Mouse (Mus musculus): Measurements from ENCODE around the gene Tmem210.

The Tmem210 gene

DNA sequence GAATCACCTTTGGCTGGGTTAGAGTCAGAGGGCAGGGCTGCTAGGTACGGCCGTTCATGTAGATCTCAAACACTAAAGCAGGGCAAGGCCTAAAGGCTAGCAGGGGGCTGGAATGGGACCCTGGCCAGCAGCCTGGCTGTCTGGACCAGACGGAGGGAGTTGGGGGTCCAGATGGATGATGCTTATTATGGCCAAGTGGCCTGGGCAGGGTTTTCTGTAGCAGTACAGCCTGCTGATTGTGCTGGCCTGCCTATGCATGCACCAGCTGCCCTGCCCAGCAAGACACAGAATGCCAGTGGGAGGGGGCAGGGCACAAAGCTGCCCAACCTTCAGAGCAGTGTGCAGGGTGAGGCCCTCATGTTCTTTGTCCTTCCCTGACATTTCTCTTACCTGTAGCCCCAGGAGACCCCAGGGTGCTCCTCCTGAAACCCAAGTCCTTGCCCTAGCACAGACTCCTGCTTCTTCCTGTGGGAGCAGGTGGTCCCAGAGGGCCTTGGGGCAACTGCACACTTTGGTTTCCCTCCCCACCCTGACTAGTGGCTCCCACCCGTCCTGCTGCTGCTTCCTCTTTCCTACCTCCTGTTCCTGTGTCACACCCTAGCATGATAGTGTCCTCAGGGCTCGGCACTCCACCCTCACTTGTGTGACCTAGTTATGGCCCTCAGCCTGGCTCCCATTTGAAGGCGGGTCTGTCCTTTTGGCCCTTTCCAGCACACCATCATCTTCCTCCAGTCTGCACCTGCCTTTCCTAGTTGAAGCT is 21.9 kb upstream of the Tmem210 start:
- DNase-seq (ENCODE audit: low spot score) = no peak

DNA sequence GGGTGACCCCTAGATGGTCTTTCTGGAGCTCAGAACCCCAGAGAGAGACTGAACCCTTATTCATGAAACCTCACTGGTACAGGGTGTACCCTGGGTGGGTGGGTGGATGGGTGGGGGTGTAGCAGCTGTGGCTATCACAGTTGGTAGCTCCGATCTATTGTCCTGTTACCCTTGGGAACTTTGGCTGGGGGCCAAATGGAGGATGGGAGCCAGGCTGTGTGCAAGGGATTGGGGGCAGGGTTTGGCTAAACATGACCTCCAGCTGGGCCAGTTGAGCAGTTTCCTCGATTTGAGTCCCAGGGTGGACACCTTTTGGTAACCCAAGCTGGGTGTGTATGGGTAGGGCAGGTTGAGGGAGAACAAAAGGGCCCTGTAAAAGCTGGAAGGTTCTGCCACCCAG is 21.2 kb upstream of the Tmem210 start:
- no peak for DNase-seq (ENCODE audit: low spot score)

DNA sequence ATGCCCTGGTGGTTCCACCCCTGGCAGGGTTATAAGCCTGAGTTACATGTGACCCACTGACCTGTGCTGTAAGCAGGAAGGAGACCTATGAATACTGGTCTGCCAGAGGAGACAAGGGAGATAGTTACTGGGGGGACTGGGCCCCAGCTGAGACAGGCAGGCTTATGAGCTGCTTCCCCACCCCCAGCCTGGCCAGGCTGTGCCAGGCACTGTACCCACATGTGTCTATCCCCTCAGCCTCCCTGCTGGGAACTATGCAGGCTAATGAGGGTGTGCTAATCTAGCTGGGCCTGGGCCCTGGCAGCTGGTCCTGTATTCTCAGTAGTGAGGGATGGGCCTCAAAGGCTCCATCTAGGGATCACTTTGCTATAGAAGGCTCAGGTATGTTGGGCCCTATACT is 20.7 kb upstream of the Tmem210 start:
- no peak for DNase-seq (ENCODE audit: low spot score)

DNA sequence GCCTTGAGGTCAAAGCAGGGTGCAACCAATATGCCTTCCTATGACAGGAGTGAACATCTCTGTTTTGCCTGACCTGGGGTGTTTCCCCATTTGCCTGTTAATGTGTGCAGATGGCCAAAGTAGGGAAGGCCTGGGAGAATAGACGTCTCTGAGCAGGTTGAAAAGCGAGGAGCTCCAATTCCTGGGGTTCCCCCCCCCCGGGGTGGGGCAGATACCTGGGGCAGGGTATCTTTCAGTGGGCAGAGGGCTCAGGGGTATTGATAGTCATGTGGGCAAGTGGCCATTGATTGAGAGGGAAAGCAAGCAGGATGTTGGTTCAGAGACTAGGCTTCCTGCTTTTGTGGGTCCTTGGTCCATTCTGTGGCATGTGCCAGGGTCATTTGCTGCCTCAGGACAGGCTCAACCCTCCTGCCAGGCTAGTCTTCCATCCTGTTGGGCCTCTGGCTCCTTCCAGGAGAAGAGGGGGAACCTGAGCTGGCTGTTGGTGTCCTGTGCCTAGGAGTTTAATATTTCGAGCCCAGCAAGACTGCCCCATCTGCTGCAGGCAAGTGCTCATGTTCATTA is 20.1 kb upstream of the Tmem210 start:
- DNase-seq (ENCODE audit: low spot score) = no peak

DNA sequence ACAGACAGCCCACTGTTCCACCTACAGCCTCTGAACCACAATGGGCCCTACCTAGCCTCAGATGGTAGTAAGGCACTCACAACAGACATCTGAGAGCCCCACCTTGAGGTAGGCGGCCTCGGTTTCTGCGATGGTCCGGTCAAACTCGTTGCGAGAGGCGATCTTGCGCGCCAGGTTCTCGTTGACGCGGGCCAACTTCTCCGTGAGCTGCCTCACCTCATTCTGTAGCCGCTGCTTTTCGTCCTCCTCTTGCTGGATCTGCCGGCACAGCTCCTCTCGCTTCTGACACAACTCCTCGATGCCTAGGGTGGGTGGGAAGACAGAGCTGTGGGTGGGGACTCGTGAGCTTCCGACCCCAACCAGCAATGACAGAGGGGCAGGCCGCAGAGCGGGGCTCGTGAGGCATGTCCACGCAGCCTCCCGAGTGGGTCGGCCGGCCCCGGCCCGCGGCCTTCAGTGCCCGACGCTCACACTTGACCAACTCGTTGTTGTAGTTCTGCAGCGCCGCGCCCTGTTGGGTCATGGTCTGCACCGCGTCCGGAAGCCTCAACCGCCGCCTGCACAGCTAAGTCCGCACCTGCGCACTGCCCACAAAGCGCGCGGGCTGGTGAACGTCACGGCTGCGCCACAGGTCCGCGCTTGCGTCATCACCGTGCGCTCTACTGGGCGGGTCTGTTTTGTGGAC is 16.0 kb upstream of the Tmem210 start, which contains the start of the genes Ssna1 and Anapc2:
Gene Ssna1, minus strand, starts transcription at position 612 of the 685 bp plus-strand sequence.
Gene Anapc2, plus strand, starts transcription at position 652 of the 685 bp plus-strand sequence.
- peak; percentile 96 for DNase-seq (ENCODE audit: low spot score)

DNA sequence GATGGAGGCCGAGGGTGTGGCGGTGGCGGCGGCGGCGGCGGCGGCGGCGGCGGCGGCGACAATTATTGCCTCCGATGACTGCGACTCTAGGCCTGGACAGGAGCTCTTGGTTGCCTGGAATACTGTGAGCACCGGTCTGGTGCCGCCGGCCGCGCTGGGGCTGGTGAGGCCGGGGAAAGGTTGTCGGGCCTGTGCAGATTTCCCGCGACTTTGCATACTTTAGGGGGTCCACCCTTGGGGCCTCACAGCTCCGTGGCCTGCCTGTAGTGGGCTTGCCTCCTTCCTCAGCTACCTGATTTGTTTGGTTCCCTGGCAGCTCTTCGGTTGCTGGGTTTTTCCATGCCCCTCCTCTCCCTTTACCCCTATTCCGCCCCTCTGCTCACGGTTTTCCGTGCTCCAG is 15.4 kb upstream of the Tmem210 start:
- no peak for DNase-seq (ENCODE audit: low spot score)

DNA sequence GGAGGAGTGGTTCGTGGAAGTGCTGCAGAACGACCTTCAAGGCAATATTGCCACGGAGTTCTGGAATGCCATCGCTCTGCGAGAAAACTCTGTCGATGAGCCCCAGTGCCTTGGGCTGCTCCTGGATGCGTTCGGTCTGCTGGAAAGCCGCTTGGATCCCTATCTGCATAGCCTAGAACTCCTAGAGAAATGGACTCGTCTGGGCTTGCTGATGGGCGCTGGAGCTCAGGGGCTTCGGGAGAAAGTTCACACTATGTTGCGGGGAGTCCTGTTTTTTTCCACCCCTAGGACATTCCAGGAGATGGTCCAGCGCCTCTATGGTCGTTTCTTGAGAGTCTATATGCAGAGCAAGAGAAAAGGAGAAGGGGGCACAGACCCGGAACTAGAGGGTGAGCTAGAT is 14.9 kb upstream of the Tmem210 start:
- no peak for DNase-seq (ENCODE audit: low spot score)

DNA sequence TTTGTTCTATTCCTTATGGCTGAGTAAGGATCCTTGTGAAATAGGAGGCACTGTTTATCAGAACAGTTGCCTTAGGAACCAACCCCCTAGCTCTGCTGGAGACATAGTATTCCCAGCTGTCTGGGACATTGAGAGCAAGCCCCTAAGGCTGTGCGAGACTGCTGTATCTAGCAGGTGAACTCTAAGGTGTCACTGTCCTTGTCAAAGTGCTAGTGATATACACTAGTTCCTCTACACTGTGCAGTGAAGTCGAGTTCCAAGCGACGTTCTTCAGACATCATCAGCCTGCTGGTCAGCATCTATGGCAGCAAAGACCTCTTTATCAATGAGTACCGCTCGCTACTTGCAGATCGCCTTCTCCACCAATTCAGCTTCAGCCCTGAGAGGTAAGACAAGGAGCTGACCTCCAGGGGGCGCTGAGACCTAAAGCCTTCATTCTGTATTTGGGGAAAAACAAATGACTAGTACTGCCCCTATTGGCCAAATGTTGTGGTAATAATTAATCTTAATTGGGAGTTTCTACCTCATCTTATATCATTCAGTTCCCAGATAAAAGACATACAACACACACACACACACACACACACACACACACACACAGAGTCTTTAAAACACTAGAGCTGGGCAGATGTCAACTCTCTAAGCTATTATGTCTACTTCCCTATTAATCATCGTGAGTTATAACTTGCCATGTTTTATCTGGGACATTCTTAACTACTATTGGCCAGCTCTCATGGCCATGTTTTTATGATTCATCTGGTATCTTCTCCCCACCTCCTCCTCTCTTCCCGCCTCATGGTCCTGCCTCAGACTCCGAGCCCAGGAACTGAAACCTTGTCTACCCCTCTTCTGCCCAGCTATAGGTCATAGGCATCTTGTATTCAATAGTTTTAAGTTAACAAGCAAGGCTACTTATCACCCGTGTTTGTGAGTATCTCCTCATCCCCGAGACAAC is 8.7 kb upstream of the Tmem210 start:
- no peak for DNase-seq (ENCODE audit: low spot score)

DNA sequence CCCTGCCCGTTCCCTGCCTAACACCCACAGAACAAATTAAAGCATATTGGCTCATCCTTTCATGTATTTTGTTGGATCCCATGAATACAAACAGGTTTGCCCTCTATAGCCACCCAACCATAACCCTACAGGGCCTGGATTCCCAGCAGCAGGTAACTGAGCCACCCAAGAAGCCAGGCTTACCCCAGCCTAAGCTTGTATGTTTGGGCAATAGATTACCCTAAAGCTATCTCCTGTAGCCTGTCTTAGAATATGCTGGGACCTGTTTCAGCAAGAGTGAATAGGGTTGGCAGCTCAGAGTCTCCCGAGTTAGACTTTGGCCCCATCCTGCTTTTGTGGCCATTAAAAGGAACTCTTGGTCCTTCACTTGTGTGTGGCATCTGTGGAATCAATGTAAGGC is 2.4 kb upstream of the Tmem210 start:
- no peak for DNase-seq (ENCODE audit: low spot score)

DNA sequence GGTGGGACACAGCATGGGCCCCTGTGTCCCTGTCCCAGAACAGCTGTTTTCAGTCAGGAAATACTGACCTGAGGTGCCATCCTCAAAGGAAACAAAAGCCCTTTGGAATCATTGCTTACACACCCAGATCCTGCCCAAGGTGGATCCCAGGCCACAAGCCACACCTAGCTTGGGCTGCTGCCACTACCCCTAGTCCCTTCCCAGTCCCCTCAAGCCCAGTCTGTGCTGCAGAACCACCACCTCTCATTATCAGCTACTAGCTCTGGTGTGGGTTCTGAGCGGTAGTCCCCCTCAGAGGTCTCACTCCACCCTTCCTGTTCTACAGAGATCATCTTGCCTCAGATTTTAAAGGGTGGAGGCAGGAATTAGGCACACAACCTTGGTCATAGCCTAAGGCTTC is 1.6 kb upstream of the Tmem210 start:
- no peak for DNase-seq (ENCODE audit: low spot score)

DNA sequence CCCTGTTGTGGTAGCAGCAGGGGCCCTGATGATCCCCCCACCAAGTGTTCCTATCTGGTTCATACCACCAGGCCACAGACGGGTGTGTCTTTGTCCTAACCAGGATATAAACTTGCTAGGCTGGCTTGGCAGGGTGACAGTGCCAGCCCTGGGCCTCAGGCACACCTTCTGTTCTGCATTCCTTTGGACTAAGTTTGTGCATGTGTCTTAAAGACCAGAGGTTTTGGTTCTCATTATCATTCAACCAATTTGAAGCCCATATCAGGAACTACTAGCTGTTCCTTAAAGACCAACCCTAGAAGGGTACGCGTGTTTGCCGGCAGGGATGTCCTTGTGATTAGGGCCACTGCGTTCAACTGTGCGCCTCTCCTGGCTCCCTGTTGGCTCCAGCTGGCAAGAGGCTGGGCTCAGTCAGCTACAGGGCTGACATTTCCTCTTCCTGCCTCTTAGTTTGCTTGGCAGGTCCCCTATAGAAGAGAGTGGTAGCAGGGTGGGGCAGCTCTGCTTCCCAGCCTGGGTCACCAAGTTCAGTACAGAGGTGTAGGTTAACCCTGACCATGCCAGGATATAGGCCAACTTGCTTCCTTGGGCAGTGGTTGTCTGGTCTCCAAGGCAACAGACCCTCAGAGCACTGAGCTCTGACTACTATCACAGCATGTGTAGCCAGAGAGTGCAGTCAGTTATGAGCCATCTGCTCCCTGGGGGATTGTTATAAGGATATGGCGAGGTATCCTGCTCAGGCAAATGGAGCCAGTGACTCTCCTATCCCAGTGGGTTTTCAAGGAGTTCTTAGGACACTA is 908 bp upstream of the Tmem210 start:
- DNase-seq (ENCODE audit: low spot score) = no peak

DNA sequence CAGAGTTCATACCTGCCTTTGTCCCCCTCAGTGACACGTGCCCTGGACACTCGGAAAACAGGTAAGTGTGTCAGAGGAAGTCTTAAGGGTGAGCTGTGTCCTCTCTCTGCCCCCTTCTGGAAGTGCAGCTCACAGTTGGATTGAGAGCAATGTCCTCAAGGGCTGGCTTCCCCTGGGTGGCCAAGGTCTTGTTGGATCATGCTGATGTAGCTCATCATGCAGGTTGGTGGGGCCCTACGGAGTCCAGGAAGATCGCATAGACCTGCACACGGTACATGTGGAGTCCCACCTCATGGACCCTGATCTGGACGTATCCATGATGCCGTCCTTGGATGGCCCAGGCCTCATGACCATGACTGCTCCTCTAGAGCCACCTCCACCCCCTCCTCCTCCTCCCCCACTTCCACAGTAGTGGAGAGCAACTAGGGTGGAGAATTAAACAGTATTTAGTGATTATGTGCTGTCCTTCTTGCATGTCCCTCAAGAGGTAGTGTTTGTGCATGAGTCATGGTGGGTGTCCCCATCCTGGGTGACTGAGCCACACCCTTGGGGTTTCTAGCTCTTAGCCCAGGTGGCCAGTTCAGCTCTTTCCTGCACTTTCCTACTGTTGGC is 895 bp downstream of the Tmem210 start:
- no peak for DNase-seq (ENCODE audit: low spot score)

DNA sequence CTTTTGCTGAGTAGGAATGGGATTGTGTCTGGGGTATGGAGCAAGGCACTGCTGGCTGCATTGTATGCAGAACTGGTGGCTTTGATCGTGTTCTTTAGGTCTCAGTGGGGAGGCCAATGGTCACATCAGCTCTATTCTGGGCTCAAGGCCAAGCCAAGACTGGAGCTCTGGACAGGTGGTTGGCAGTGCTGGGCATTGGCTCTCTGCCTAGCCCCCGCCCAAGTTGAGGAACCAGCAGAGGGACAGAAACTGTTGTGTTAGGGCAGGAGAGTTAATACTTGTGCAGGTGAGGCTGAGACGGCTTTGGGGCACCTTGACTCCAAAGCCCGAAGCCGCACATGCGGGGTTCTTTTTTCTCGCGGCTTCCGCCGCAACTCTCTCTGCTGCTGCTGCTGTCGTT is 1.7 kb downstream of the Tmem210 start, which contains the start of gene Lrrc26:
Gene Lrrc26, plus strand, starts transcription at position 265 of the 400 bp plus-strand sequence.
- no peak for DNase-seq (ENCODE audit: low spot score)

DNA sequence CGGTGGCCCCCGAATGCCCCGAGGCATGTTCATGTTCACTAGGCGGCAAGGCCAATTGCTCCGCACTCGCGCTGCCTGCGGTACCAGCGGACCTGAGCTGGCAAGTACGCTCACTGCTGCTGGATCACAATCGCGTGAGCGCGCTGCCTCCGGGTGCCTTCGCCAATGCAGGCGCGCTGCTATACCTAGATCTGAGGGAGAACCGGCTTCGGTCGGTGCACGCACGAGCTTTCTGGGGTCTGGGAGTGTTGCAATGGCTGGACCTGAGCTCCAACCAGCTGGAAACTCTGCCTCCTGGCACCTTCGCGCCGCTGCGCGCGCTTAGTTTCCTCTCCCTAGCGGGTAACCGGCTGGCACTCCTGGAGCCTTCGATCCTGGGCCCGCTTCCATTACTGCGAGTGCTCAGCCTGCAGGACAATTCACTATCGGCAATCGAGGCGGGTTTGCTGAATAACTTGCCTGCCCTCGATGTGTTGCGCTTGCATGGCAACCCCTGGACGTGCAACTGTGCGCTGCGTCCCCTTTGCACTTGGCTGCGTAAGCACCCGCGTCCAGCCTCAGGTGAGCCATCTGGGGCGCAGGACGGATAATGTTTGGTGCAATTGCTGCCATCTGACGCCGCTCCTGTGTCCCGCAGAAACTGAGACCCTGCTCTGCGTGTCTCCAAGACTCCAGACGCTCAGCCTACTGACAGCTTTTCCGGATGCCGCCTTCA is 2.3 kb downstream of the Tmem210 start:
- no peak for DNase-seq (ENCODE audit: low spot score)

DNA sequence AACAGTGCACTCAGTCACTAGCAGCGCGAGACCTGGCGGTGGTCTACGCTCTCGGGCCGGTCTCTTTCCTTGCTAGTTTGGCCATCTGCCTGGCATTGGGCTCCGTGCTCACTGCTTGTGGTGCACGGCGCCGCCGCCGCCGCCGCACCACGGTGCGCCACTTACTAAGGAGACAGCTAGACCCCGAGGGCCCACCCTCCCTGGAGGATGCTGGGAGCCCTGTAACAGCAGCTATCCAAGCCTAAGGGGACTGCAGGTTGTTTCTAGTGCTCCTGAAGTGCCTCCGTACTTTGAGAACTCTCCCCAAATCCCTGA is 2.8 kb downstream of the Tmem210 start:
- DNase-seq (ENCODE audit: low spot score) = no peak

DNA sequence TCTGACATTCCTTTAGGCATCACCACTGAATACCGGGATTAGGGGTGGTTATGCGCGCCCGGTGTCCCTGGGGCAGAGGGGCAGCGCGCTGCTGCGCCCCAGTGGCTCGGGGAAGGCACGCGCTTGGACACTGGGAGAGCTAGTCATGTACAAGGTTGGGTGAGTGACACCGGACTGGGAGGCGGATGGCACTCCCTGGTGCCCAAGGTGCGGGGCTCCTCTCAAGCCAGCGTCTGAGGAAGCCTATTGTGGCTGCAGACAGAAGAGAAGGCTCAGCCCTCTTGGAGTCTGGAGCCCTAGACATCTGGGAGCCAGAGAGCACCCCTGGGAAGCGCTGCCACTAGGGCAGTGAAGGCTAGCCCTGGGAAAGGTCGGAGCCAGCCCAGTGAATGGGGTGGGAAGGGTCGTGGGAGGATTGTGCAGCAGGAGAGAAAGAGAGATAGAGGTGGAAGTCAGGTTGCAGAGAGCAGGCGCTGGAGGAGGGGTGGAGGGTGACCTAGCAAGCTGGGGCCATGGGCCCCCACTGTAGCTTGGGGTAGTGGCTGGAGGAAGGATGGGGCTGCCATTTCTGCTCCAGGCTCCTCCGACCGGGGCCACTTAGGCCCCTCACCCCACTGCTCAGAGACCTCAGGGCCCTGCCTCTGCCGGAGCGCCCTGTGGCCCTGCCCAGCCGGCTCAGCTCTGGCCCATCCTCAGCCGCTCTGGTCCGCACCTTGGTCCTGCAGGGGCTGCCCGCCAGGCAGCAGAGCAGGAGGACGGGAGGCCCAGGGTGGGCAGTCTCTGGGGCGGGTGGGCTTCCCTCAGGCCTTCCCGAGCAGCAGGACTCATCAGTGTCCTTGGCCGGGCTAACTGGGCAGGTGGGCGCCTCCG is 3.5 kb downstream of the Tmem210 start:
- no peak for DNase-seq (ENCODE audit: low spot score)

DNA sequence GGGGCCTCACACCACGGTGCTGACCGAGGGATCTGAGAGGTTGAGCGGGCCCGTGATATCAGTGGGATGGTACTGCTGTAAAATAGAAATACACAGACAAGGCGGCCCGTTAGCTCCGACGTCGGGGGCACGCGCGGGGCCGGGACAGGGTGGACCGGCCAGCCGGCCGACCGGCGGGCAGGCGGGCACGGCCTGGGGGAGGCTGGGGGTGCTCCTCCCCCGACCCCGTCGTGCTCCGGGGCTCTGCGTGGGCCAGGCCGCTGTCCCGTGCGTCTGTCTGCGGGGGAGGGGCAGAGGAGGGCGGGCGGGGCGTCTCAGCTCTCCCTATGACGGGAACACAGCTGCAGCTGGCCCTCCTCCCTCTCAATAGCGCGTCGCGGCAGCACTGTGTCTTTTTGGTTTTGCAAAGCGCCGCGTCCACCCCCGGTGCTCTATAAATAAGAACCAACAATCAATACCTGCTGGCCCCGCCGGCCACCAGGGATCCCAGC is 4.2 kb downstream of the Tmem210 start:
- DNase-seq (ENCODE audit: low spot score) = no peak

DNA sequence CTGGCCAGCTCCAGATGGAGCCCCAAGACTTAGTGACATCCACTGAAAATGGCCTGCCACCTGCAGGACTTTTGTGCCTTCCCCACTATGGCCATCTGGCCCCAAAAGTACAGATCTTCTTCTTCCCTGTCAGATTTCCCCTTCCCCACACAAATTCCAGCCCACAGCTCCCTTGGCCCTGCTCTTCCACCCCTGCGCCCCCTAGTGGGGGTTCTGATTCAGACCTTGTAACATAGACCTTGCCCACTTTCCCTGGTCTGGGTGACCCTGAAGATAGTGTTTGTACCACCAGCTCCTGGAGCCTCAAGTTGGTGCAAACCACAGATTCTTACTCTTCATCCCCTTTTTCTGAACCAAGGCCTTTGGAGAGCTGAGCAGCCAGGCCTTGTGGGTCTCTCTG is 4.9 kb downstream of the Tmem210 start:
- DNase-seq (ENCODE audit: low spot score) = no peak

DNA sequence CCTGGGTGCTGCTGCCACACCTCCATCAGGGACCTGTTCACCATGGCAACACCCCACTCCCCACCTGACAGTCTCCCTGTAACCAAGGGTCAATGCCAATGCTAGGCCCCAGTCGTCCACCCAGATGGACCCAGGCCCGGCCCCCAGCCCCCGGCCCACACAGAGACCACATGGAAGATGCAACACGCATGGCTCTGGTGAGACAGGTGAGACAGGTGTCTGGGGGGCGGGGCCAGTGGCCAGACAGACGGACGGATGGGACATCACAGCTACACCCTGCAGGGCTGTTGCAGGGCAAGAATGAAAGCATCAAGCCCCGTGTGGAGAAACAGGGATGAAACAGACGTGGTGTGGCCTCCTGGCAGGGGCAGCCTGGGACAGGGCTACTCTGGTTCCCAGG is 5.8 kb downstream of the Tmem210 start:
- DNase-seq (ENCODE audit: low spot score) = no peak

Data from left cerebral cortex, adult 11 months (tissue).